Mouse (Mus musculus): ENCODE measurements around the gene Sept3. TPM values are rescaled to one million over a fixed set of nuclear protein-coding genes. Genes with fewer than 3 reads are reported as not detected.
"Not testable (repeated sequence)": the region's sequence is repeated elsewhere in the genome, so short reads cannot be mapped to it uniquely, and the experiment has no call there.

Gene Sept3
- polyA plus RNA-seq, 1 experiment: 2.0 TPM

DNA sequence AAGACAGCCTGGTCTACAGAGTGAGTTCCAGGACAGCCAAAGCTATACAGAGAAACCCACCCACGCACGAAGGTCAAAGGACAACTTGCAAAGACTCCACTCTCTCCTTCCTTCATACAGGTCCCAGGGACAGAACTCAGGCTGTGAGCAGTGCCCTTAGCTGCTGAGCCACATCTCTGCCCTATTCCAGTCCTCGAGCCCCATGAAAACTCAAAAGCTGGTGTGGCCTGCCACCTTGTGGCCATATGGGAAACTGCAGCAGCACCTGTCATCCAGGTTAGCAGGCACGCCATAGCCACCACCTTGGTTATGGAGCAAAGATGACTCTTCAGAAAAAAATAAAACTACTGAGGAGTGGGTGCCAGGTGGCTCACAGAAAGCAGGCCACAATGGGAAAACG lies 38.1 kb upstream of the Sept3 start:
- H3K4me1 ChIP-seq (ENCODE audit: control insufficient read depth, insufficient read depth, low read length): peaks cover 2% of the 10 kb centered on the region; the same call in 1 of the 2 replicates
- WGBS: 29% methylated on average over 5 of the region's 5 CpGs
- H3K4me3 ChIP-seq (replicated peaks; ENCODE audit: control insufficient read depth, low read depth, low read length): no peak overlapping the region
- no peak for TF ChIP-seq POLR2A (IDR thresholded peaks at IDR 0.05; ENCODE audit: borderline replicate concordance, control insufficient read depth, low read depth, low read length)
- peak; percentile 96 for TF ChIP-seq CTCF (IDR thresholded peaks at IDR 0.05; ENCODE audit: control insufficient read depth, insufficient read depth, low read length)
- H3K27ac ChIP-seq (ENCODE audit: control insufficient read depth, insufficient read depth, low read depth, low read length, poor library complexity): no peak overlapping the region

DNA sequence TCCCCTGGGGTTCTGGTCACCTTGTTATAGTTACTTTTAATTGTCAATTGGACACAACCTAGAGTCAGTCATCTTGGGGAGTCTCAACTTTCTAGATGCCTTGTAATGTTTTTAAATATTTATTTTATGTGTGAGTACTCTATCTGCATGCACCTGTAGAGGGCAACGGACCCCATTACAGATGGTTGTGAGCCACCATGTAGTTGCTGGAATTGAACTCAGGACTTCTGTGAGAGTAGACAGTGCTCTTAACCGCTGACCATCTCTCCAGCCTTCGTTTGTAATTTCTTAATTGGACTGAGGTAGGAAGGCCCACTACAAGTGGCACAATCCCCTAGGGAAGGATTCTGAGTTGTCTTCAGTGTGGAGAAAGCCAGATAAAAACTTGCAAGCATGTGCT lies 31.4 kb upstream of the Sept3 start:
- WGBS: 64% methylated on average over 3 of the region's 3 CpGs
- Histone ChIP-seq H3K27ac (ENCODE audit: control insufficient read depth, insufficient read depth, low read depth, low read length, poor library complexity) (no peak overlapping the region), H3K4me1 (ENCODE audit: control insufficient read depth, insufficient read depth, low read length) (no peaks in the 10 kb centered on the region), H3K4me3 (replicated peaks; ENCODE audit: control insufficient read depth, low read depth, low read length) (peak overlapping the region; percentile 87)
- TF ChIP-seq CTCF (IDR thresholded peaks at IDR 0.05; ENCODE audit: control insufficient read depth, insufficient read depth, low read length) (no peak), POLR2A (IDR thresholded peaks at IDR 0.05; ENCODE audit: borderline replicate concordance, control insufficient read depth, low read depth, low read length) (no peak)

DNA sequence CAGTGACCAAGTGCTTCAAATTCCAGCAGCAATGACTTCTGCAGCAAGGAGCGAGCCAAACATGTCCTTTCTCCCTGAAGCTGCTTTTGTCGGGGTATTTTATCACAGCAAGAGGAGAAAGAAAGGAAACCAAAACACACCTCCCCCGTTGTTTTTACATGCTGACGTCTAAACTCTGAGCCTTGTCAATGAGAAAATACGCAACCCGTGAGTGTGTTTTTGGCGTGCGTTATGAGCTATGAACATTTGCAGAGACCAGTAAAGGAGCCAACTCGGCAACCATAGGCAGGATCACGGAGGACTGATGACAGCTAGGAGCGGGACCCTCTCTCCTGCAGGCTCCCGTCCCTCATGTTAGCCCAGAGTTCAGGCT lies 31.0 kb upstream of the Sept3 start:
- peak overlapping the region; percentile 87 for H3K4me3 ChIP-seq (replicated peaks; ENCODE audit: control insufficient read depth, low read depth, low read length)
- no peaks in the 10 kb centered on the region for H3K4me1 ChIP-seq (ENCODE audit: control insufficient read depth, insufficient read depth, low read length)
- 2% methylated on average over 12 of the region's 12 CpGs for WGBS
- H3K27ac ChIP-seq (ENCODE audit: control insufficient read depth, insufficient read depth, low read depth, low read length, poor library complexity): peak overlapping the region; percentile 32
- TF ChIP-seq CTCF (IDR thresholded peaks at IDR 0.05; ENCODE audit: control insufficient read depth, insufficient read depth, low read length) (no peak), POLR2A (IDR thresholded peaks at IDR 0.05; ENCODE audit: borderline replicate concordance, control insufficient read depth, low read depth, low read length) (no peak)

DNA sequence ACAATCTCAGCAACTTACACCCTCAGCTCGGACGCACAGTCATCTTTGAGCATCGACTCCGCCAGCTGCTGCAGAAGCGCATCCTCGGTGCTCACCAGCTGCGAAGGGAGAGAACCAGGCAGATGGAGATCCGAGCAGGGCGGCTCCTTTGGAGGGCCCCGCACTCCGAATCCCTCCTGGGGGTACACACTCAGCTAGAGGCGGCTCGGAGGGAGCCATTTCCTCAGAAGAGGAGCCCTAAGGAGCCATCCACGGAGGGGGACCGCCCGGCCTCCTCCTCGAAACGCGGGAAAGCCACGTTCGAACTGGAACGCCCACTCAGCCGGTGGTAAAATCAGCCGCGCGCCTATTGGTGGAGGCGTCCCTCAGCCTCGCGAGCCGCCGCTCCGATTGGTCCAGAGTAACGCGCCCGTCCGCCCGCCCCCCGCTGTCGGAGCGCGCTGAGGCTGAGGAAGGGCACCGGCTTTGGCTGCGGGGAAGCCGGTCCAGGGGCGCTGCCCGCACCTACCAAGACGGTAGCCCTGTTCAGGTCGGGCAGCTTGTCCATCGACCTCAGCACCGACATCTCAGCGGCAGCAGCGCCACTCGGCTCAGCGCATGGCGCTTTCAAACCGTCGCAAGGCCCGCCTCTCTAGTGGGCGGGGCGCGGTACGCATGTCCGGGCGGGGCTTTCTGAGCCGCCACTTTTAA lies 30.4 kb upstream of the Sept3 start, which contains the start of gene Cenpm:
TSS of gene Cenpm (minus strand) at position 634 of the 690 bp plus-strand sequence.
- H3K27ac ChIP-seq (ENCODE audit: control insufficient read depth, insufficient read depth, low read depth, low read length, poor library complexity): peak within 1 kb of the TSS; percentile 65
- under 1% methylated on average over 65 of the region's 65 CpGs for WGBS
- TF ChIP-seq CTCF (IDR thresholded peaks at IDR 0.05; ENCODE audit: control insufficient read depth, insufficient read depth, low read length): no peak
- peak; percentile 46; the same call in 1 of the 2 replicates for TF ChIP-seq POLR2A (IDR thresholded peaks at IDR 0.05; ENCODE audit: borderline replicate concordance, control insufficient read depth, low read depth, low read length)
- no peaks in the 10 kb centered on the region for H3K4me1 ChIP-seq (ENCODE audit: control insufficient read depth, insufficient read depth, low read length)
- peak within 1 kb of the TSS; percentile 87 for H3K4me3 ChIP-seq (replicated peaks; ENCODE audit: control insufficient read depth, low read depth, low read length)

DNA sequence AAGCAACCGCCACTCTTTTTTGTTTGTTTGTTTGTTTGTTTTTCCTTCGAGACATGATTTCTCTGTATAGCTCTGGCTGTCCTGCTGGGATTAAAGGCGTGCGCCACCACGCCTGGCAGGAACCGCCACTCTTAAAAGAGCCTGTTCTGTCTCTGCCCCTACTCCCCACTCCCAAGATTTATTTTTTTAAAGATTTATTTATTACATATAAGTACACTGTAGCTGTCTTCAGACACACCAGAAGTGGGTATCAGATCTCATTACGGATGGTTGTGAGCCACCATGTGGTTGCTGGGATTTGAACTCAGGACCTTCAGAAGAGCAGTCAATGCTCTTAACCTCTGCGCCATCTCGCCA lies 29.9 kb upstream of the Sept3 start:
- H3K27ac ChIP-seq (ENCODE audit: control insufficient read depth, insufficient read depth, low read depth, low read length, poor library complexity): not testable (repeated sequence)
- peak overlapping the region; percentile 87 for H3K4me3 ChIP-seq (replicated peaks; ENCODE audit: control insufficient read depth, low read depth, low read length)
- 22% methylated on average over 9 of the region's 9 CpGs for WGBS

DNA sequence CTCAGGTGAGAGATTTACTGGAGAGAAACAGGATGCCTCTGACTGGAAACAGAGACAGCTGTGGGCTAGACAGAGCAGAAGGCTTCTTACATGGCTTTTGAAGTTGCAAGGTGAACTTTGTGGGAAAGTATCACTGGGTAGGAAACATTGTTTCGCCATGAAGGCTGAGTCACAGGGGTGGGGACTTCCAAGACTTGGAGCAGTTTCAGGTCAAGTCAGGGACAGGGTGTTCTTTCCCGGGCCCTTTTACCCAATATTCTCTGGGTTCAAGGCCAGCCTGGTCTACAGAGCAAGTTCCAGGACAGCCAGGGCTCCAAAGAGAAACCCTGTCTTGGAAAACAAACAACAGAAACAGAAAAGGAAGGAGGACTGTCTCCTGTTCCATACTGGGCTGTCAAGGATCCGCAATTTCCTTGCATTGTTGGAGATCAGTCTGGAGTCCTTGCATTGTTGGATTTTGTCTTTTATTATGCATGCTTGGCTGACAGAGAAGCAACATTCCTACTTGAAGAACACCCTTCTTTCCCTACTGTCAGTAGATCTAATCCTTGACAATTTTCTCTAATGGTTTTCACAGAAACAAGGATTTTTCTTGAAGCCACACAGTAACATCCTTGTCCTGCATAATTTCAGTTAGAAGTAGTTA lies 27.4 kb upstream of the Sept3 start:
- TF ChIP-seq CTCF (IDR thresholded peaks at IDR 0.05; ENCODE audit: control insufficient read depth, insufficient read depth, low read length) (no peak), POLR2A (IDR thresholded peaks at IDR 0.05; ENCODE audit: borderline replicate concordance, control insufficient read depth, low read depth, low read length) (no peak)
- Histone ChIP-seq H3K4me3 (replicated peaks; ENCODE audit: control insufficient read depth, low read depth, low read length) (no peak overlapping the region), H3K4me1 (ENCODE audit: control insufficient read depth, insufficient read depth, low read length) (no peaks in the 10 kb centered on the region), H3K27ac (ENCODE audit: control insufficient read depth, insufficient read depth, low read depth, low read length, poor library complexity) (no peak overlapping the region)
- WGBS: 46% methylated on average over 3 of the region's 3 CpGs

More for the DNA sequence above, 29.9 kb upstream of the Sept3 start:
- not testable (repeated sequence) for H3K4me1 ChIP-seq (ENCODE audit: control insufficient read depth, insufficient read depth, low read length)

DNA sequence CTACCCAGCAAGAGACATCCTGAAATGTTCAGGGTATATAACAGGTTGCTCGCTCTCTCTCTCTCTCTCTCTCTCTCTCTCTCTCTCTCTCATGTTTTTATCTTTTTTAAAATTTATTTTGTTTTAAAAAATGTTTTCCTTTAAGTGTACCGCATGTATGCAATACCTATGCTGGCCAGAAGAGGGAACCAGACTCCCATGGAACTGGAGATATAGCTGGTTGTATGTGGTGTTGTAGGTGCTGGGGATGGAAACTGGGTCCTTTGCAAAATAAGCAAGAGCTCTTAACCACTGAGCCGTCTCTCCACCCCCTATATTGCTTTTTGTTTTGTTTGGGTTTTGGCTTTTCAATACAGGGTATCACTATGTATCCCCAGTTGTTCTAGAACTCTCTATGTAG lies 23.1 kb upstream of the Sept3 start:
- 83% methylated on average over 3 of the region's 3 CpGs for WGBS
- TF ChIP-seq CTCF (IDR thresholded peaks at IDR 0.05; ENCODE audit: control insufficient read depth, insufficient read depth, low read length): 0 out of 2 replicates have a peak, but pooled peaks have one; percentile 15
- no peak for TF ChIP-seq POLR2A (IDR thresholded peaks at IDR 0.05; ENCODE audit: borderline replicate concordance, control insufficient read depth, low read depth, low read length)
- H3K4me3 ChIP-seq (replicated peaks; ENCODE audit: control insufficient read depth, low read depth, low read length): no peak overlapping the region
- H3K27ac ChIP-seq (ENCODE audit: control insufficient read depth, insufficient read depth, low read depth, low read length, poor library complexity): no peak overlapping the region
- peaks cover 1% of the 10 kb centered on the region; the same call in 1 of the 2 replicates for H3K4me1 ChIP-seq (ENCODE audit: control insufficient read depth, insufficient read depth, low read length)

DNA sequence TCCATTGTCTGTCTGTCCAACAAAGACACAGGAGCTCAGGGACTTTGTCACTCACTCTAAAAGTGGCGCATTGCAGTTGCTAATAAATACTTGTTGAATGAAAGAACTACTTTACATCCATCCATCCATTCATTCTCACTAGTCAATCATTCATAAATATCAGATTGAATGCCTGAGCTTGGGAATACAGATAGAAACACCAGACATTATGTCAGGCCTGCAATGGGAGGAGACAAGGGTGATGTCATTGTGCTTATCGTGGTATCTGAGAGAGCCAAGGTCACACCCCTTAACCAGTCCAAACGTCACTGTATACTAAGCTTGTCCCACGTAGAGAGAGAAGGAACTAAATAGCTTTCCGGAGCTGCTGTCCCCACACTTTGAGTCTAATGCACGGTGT lies 22.6 kb upstream of the Sept3 start, which contains the start of gene 1500009C09Rik:
TSS of gene 1500009C09Rik (plus strand) at position 301 of the 400 bp plus-strand sequence.
- peaks cover 1% of the 10 kb centered on the region; the same call in 1 of the 2 replicates for H3K4me1 ChIP-seq (ENCODE audit: control insufficient read depth, insufficient read depth, low read length)
- WGBS: 67% methylated on average over 6 of the region's 6 CpGs

More for the DNA sequence above, 22.6 kb upstream of the Sept3 start, which contains the start of gene 1500009C09Rik:
- Histone ChIP-seq H3K4me3 (replicated peaks; ENCODE audit: control insufficient read depth, low read depth, low read length) (no peak within 1 kb of the TSS), H3K27ac (ENCODE audit: control insufficient read depth, insufficient read depth, low read depth, low read length, poor library complexity) (no peak within 1 kb of the TSS)
- no peak for TF ChIP-seq POLR2A (IDR thresholded peaks at IDR 0.05; ENCODE audit: borderline replicate concordance, control insufficient read depth, low read depth, low read length)
- no peak for TF ChIP-seq CTCF (IDR thresholded peaks at IDR 0.05; ENCODE audit: control insufficient read depth, insufficient read depth, low read length)
